Mouse (Mus musculus): ENCODE measurements around the gene Acbd6. TPM values are rescaled to one million over a fixed set of nuclear protein-coding genes. Genes with fewer than 3 reads are reported as not detected.

The Acbd6 gene
- polyA plus RNA-seq, 1 experiment, result 76.3 TPM

- H3K4me1 ChIP-seq (ENCODE audit: control insufficient read depth, insufficient read depth, low read length), result no peaks in the 10 kb centered on the region
- TF ChIP-seq POLR2A (IDR thresholded peaks at IDR 0.05; ENCODE audit: borderline replicate concordance, control insufficient read depth, low read depth, low read length), result no peak
- no peak for TF ChIP-seq CTCF (IDR thresholded peaks at IDR 0.05; ENCODE audit: control insufficient read depth, insufficient read depth, low read length)
- no peak overlapping the region for H3K4me3 ChIP-seq (replicated peaks; ENCODE audit: control insufficient read depth, low read depth, low read length)
- no peak overlapping the region for H3K27ac ChIP-seq (ENCODE audit: control insufficient read depth, insufficient read depth, low read depth, low read length, poor library complexity)
- 2% methylated on average over 25 of the region's 25 CpGs for WGBS
Observed at GRCm38 (mm10) chr1:155737809-155738383, 180.0 kb downstream of the Acbd6 start.

Other genes starting within 250 kb of the Acbd6 start
- gene Xpr1, start 140.7 kb upstream of the Acbd6 start, polyA plus RNA-seq (2011; ENCODE audit: insufficient read depth, insufficient read length, low replicate concordance, missing spikeins), result 8.0 and 8.4 TPM in 2 replicates
- not detected in 2 replicates for gene Lhx4, start 193.6 kb downstream of the Acbd6 start, polyA plus RNA-seq (2011; ENCODE audit: insufficient read depth, insufficient read length, low replicate concordance, missing spikeins)